ENCODE assay signal across 30 mouse cellular contexts in genomic region chr2:115978666-115979065, GRCm38 (mm10).
DNase-seq lines count a peak whose midpoint lies in the region; ATAC-seq and TF ChIP-seq lines count a peak whose summit lies in the region.
"Had no signal": no experiment of that assay in that cellular context is flagged by ENCODE, and none has a peak within 500 bp of the region (broad histone marks: within the 10 kb centered on the region; RNA-seq: fewer than 3 reads in every experiment).

No protein-coding gene starts in this region.

- H3K9ac ChIP-seq in hindbrain, embryonic 13.5 days = no peak overlapping the region
- no peak overlapping the region for H3K9ac ChIP-seq in hindbrain, embryonic 12.5 days
- no peak overlapping the region for H3K9ac ChIP-seq in MEL (ENCODE audit: control insufficient read depth, low read depth, low read length, poor library complexity, severe bottlenecking)
- H3K9ac ChIP-seq: embryonic facial prominence, embryonic 13.5 days; embryonic facial prominence, embryonic 15.5 days; forebrain, embryonic 12.5 days had no signal

- H3K9me3 ChIP-seq in hindbrain, embryonic 13.5 days = no peaks in the 10 kb centered on the region
- no peaks in the 10 kb centered on the region for H3K9me3 ChIP-seq in hindbrain, embryonic 12.5 days (replicated peaks)
- H3K9me3 ChIP-seq in MEL (replicated peaks; ENCODE audit: insufficient read depth, low read length) = no peaks in the 10 kb centered on the region
- H3K9me3 ChIP-seq: embryonic facial prominence, embryonic 13.5 days; embryonic facial prominence, embryonic 15.5 days; forebrain, embryonic 10.5 days; forebrain, embryonic 12.5 days had no signal

- H3K27ac ChIP-seq in hindbrain, embryonic 13.5 days = peak overlapping the region; percentile 40; the same call in 1 of the 2 replicates
- H3K27ac ChIP-seq in hindbrain, embryonic 12.5 days = no peak overlapping the region
- peak overlapping the region; percentile 10; the same call in 1 of the 2 replicates for H3K27ac ChIP-seq in MEL (ENCODE audit: control insufficient read depth, low read depth, low read length)
- H3K27ac ChIP-seq: embryonic facial prominence, embryonic 13.5 days; embryonic facial prominence, embryonic 15.5 days; forebrain, embryonic 10.5 days; forebrain, embryonic 12.5 days had no signal

- no peaks in the 10 kb centered on the region for H3K27me3 ChIP-seq in hindbrain, embryonic 13.5 days
- H3K27me3 ChIP-seq in hindbrain, embryonic 12.5 days = no peaks in the 10 kb centered on the region
- no peaks in the 10 kb centered on the region for H3K27me3 ChIP-seq in MEL (ENCODE audit: control insufficient read depth in 1 of 2, insufficient read depth in 2 of 2, low read length in 2 of 2)
- H3K27me3 ChIP-seq: CH12.LX; embryonic facial prominence, embryonic 13.5 days; embryonic facial prominence, embryonic 15.5 days; forebrain, embryonic 12.5 days; Patski had no signal

- peak; percentile 48 to 64; a peak in 2 of 4 replicates for TF ChIP-seq EP300 in MEL (IDR thresholded peaks at IDR 0.05; ENCODE audit: low read depth in 1 of 2, low read length in 2 of 2)

- 74% methylated on average over 5 of the region's 5 CpGs for WGBS in hindbrain, embryonic 13.5 days
- 67% methylated on average over 5 of the region's 5 CpGs for WGBS in hindbrain, embryonic 12.5 days

- no peak for TF ChIP-seq POLR2A in MEL (IDR thresholded peaks at IDR 0.05; ENCODE audit: control insufficient read depth in 1 of 2, insufficient read depth in 1 of 2, low read depth in 1 of 2, low read length in 2 of 2, poor library complexity in 1 of 2)

- H3K36me3 ChIP-seq in hindbrain, embryonic 13.5 days = no peaks in the 10 kb centered on the region
- 0 out of 2 replicates have a peak, but pooled peaks cover 4% of the 10 kb centered on the region for H3K36me3 ChIP-seq in hindbrain, embryonic 12.5 days
- peaks cover 0 to 16% of the 10 kb centered on the region in 2 experiments; a peak in 2 of 4 replicates for H3K36me3 ChIP-seq in MEL (ENCODE audit: control insufficient read depth in 1 of 2, insufficient read depth in 2 of 2, low read length in 2 of 2)
- H3K36me3 ChIP-seq: embryonic facial prominence, embryonic 13.5 days; embryonic facial prominence, embryonic 15.5 days; forebrain, embryonic 12.5 days; G1E had no signal

- H3K79me2 ChIP-seq in MEL (ENCODE audit: control insufficient read depth, insufficient read depth, low read length, poor library complexity) = no peaks in the 10 kb centered on the region

- peak; percentile 56 for DNase-seq in thymus, postnatal 0 days (ENCODE audit: low spot score)
- DNase-seq in thymus, postnatal 36 days = no peak
- peak; percentile 56 for DNase-seq in MEL (ENCODE audit: low read depth, low spot score)
- peak; percentile 0 for DNase-seq in naive thymus-derived CD4-positive, alpha-beta T cell, adult 2 months (ENCODE audit: low read depth)
- DNase-seq in adrenal gland, adult 18-20 months (ENCODE audit: low spot score in 2 of 2) = no peak
- DNase-seq: adrenal gland, adult 2 months; adrenal gland, postnatal 10 days; adrenal gland, postnatal 25 days; cerebellum, adult 11 months; cerebellum, adult 18-20 months; cerebellum, adult 8-10 months; cerebellum, adult 9-11 months; cerebellum, postnatal 14 days; cerebellum, postnatal 36 days; embryo, embryonic 11 days had no signal

- no peak for TF ChIP-seq RAD21 in MEL (IDR thresholded peaks at IDR 0.05; ENCODE audit: low read depth, low read length)

- H3K4me2 ChIP-seq in hindbrain, embryonic 13.5 days = no peak overlapping the region
- no peak overlapping the region for H3K4me2 ChIP-seq in hindbrain, embryonic 12.5 days (replicated peaks)
- H3K4me2 ChIP-seq: embryonic facial prominence, embryonic 13.5 days; embryonic facial prominence, embryonic 15.5 days; forebrain, embryonic 12.5 days had no signal

- TF ChIP-seq CTCF in MEL (IDR thresholded peaks at IDR 0.05 in 2 of 3, conservative IDR thresholded peaks at IDR 0.05 in 1 of 3; ENCODE audit: control insufficient read depth in 1 of 3, insufficient read depth in 1 of 3, low read depth in 2 of 3, low read length in 3 of 3, poor library complexity in 1 of 3, severe bottlenecking in 1 of 3) = no peak

- no peak for ATAC-seq in hindbrain, embryonic 13.5 days (ENCODE audit: low FRiP score)
- no peak for ATAC-seq in hindbrain, embryonic 12.5 days (ENCODE audit: low FRiP score)
- no peak for ATAC-seq in frontal cortex, adult (ENCODE audit: low TSS enrichment)
- ATAC-seq: activated CD4-positive, CD25-positive, alpha-beta regulatory T cell, adult 4 months; CD4-positive, CD25-positive, alpha-beta regulatory T cell, adult 4 months; forebrain, embryonic 14.5 days; forebrain, embryonic 16.5 days; Patski had no signal

- no peak overlapping the region for H3K4me3 ChIP-seq in hindbrain, embryonic 13.5 days
- no peak overlapping the region for H3K4me3 ChIP-seq in hindbrain, embryonic 12.5 days
- no peak overlapping the region for H3K4me3 ChIP-seq in MEL (ENCODE audit: control insufficient read depth in 1 of 2, insufficient read depth in 1 of 2, low read depth in 2 of 2, low read length in 2 of 2)
- H3K4me3 ChIP-seq: embryonic facial prominence, embryonic 13.5 days; embryonic facial prominence, embryonic 15.5 days; erythroblast, embryonic 14.5 days; forebrain, embryonic 10.5 days; forebrain, embryonic 12.5 days had no signal

- H3K4me1 ChIP-seq in hindbrain, embryonic 13.5 days (replicated peaks) = peaks cover 31% of the 10 kb centered on the region
- H3K4me1 ChIP-seq in hindbrain, embryonic 12.5 days = peaks cover 29% of the 10 kb centered on the region
- H3K4me1 ChIP-seq in MEL (ENCODE audit: control insufficient read depth in 1 of 2, insufficient read depth in 2 of 2, low read length in 2 of 2) = peaks cover 5 to 15% of the 10 kb centered on the region in 2 experiments

TF ChIP-seq in MEL, 35 proteins besides CTCF, POLR2A, EP300 and RAD21:
- TF ChIP-seq POLR2AphosphoS5 (IDR thresholded peaks at IDR 0.05; ENCODE audit: borderline replicate concordance, low read depth, low read length) = no peak
- no peak for TF ChIP-seq UBTF (IDR thresholded peaks at IDR 0.05; ENCODE audit: borderline replicate concordance, insufficient read depth, low read depth, low read length)
- no peak for TF ChIP-seq CHD1 (IDR thresholded peaks at IDR 0.05; ENCODE audit: low read depth, low read length)
- peak; percentile 49; the same call in 1 of the 2 replicates for TF ChIP-seq USF1 (IDR thresholded peaks at IDR 0.05; ENCODE audit: low read depth, low read length)
- peak; percentile 48; the same call in 1 of the 2 replicates for TF ChIP-seq TCF12 (IDR thresholded peaks at IDR 0.05; ENCODE audit: low read depth, low read length)
- peak; percentile 75 for TF ChIP-seq GATA1 (IDR thresholded peaks at IDR 0.05; ENCODE audit: low read depth, low read length)
- TF ChIP-seq HCFC1 (IDR thresholded peaks at IDR 0.05; ENCODE audit: low read depth, low read length) = no peak
- TF ChIP-seq RCOR1 (IDR thresholded peaks at IDR 0.05; ENCODE audit: low read depth, low read length) = peak; percentile 82
- TF ChIP-seq BHLHE40 (IDR thresholded peaks at IDR 0.05; ENCODE audit: borderline replicate concordance, low read depth, low read length) = no peak
- no peak for TF ChIP-seq MEF2A (IDR thresholded peaks at IDR 0.05; ENCODE audit: extremely low read depth, insufficient replicate concordance, low read depth, low read length, poor library complexity, severe bottlenecking)
- 0 out of 2 replicates have a peak, but pooled peaks have one; percentile 37 for TF ChIP-seq ETS1 (IDR thresholded peaks at IDR 0.05; ENCODE audit: low read depth, low read length)
- no peak for TF ChIP-seq ZKSCAN1 (IDR thresholded peaks at IDR 0.05; ENCODE audit: low read depth, low read length)

Comparison
In these comparisons a context has a peak if more than half of its experiments do, and no peak if none do; other contexts are left out.
1. DNase-seq: peak in thymus, postnatal 0 days (single experiment), MEL (single experiment) and naive thymus-derived CD4-positive, alpha-beta T cell, adult 2 months (single experiment); none in thymus, postnatal 36 days (0 of 2) and adrenal gland, adult 18-20 months (0 of 2).